Mouse (Mus musculus) layer of hippocampus, adult 8-10 months (tissue): Measurements from ENCODE around the gene Hirip3. TPM values are rescaled to one million over a fixed set of nuclear protein-coding genes. Genes with fewer than 3 reads are reported as not detected.
"Not testable (repeated sequence)": the region's sequence is repeated elsewhere in the genome, so short reads cannot be mapped to it uniquely, and the experiment has no call there.

Experiments used
- DNase-seq, 2 experiments: peaks; one replicate each; pipeline ENCODE4 v3.0.0; 2022; ENCODE audit warnings: low spot score in 2 of 2
- total RNA-seq, 4 experiments: library from RNA; stranded (reverse); gene quantifications; 2 replicates each; pipeline ENCODE4 v1.2.4; 2022

The Hirip3 gene
- total RNA-seq, 4 experiments from 2014 or later, result 25.6 to 44.7 (median 36.2) TPM

- DNase-seq, result not testable (repeated sequence)
Observed at GRCm38 (mm10) chr7:126899781-126900180, 38.0 kb downstream of the Hirip3 start.

DNA sequence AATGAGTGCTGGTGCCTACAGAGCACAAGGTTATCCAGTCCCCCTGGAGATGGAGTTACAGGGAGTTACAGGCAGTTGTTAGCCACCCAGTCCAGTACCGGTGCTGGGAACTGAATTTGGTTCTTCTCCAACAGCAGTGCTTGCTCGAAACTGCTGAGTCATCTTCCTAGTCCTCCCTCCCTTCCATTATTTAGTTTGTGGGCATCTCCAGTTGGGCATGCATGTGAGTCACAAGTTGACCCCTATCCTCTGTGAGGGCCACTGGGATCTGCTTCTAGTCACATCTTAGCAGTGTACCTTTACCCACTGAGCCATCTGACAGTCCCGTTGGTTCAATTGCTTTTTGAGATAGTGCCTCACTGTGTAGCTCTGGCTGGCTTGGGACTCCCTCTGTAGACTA is 43.8 kb downstream of the Hirip3 start:
- DNase-seq, result no peak

DNA sequence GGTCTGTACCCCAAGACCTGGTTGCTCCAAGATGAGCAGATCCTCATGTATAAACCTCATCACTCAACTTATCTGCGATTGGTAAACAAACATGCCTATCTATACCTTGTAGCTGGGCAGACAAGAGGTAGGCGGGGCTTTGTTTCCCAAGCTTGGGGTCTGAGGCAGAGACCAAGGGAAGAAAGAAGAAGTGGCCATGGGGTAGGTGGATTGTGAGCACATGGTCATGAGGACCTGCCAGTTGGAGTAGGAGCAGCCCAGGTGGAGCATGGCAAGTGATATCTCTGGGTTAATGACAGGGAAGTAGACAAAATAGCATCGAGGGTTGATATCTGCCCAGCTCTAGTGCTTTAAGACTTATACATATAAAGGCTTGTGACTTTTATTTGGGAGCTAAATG is 53.1 kb downstream of the Hirip3 start:
- no peak for DNase-seq

Other genes starting within 250 kb of the Hirip3 start
- gene Nupr1, start 231.1 kb upstream of the Hirip3 start, total RNA-seq, result 10 to 100 TPM; 10.4 to 15.3 (median 13.2) TPM
- gene Sgf29, start 212.7 kb upstream of the Hirip3 start, total RNA-seq, result 10 to 100 TPM; 21.7 to 34.8 (median 33.7) TPM
- gene Sult1a1, start 185.5 kb upstream of the Hirip3 start, total RNA-seq, result 10 to 100 TPM in 1 of 4 experiments, 1 to 10 TPM in 3; 6.6 to 13.0 (median 8.6) TPM
- 100 to 1,000 TPM in 1 of 4 experiments, 10 to 100 TPM in 3; 73.9 to 105 (median 92.5) TPM for gene Bola2, start 166.6 kb upstream of the Hirip3 start, total RNA-seq
- 10 to 100 TPM; 19.7 to 21.0 (median 20.1) TPM for gene Slx1b, start 166.2 kb upstream of the Hirip3 start, total RNA-seq
- 100 to 1,000 TPM; 119 to 166 (median 141) TPM for gene Coro1a, start 154.2 kb upstream of the Hirip3 start, total RNA-seq
- gene Mapk3, start 102.4 kb upstream of the Hirip3 start, total RNA-seq, result 100 to 1,000 TPM; 165 to 197 (median 178) TPM
- 1 to 10 TPM; 4.4 to 7.9 (median 5.0) TPM for gene Gdpd3, start 95.6 kb upstream of the Hirip3 start, total RNA-seq
- gene Ypel3, start 85.0 kb upstream of the Hirip3 start, total RNA-seq, result 100 to 1,000 TPM; 236 to 283 (median 255) TPM
- gene Tbx6, start 80.5 kb upstream of the Hirip3 start, total RNA-seq, result 1 to 10 TPM in 3 of 4 experiments, under 1 TPM in 1; 0.43 to 1.5 (median 1.2) TPM
- gene Ppp4c, start 69.5 kb upstream of the Hirip3 start, total RNA-seq, result 10 to 100 TPM; 49.5 to 55.7 (median 51.9) TPM
- 10 to 100 TPM; 57.3 to 67.6 (median 62.6) TPM for gene Fam57b, start 64.3 kb upstream of the Hirip3 start, total RNA-seq
- not detected for gene 4930451I11Rik, start 30.3 kb upstream of the Hirip3 start, total RNA-seq
- gene Doc2a, start 14.6 kb upstream of the Hirip3 start, total RNA-seq, result 10 to 100 TPM; 17.6 to 20.0 (median 18.7) TPM
- gene Ino80e, start 405 bp downstream of the Hirip3 start, total RNA-seq, result 10 to 100 TPM; 46.3 to 59.5 (median 56.1) TPM
- 100 to 1,000 TPM; 146 to 179 (median 151) TPM for gene Taok2, start 22.7 kb downstream of the Hirip3 start, total RNA-seq
- 10 to 100 TPM; 21.8 to 34.3 (median 25.6) TPM for gene Tmem219, start 60.9 kb downstream of the Hirip3 start, total RNA-seq
- gene Kctd13, start 66.9 kb downstream of the Hirip3 start, total RNA-seq, result 100 to 1,000 TPM; 137 to 173 (median 161) TPM
- 10 to 100 TPM; 27.2 to 41.0 (median 31.5) TPM for gene Asphd1, start 87.6 kb downstream of the Hirip3 start, total RNA-seq
- 100 to 1,000 TPM; 433 to 476 (median 455) TPM for gene Sez6l2, start 88.6 kb downstream of the Hirip3 start, total RNA-seq
- 100 to 1,000 TPM; 138 to 156 (median 152) TPM for gene Cdipt, start 113.9 kb downstream of the Hirip3 start, total RNA-seq
- 1 to 10 TPM in 1 of 4 experiments, not detected in 3; 1.0 TPM for gene Cdiptos, start 114.1 kb downstream of the Hirip3 start, total RNA-seq
- gene Mvp, start 152.6 kb downstream of the Hirip3 start, total RNA-seq, result 10 to 100 TPM; 10.5 to 17.2 (median 14.1) TPM
- gene Pagr1b, start 154.5 kb downstream of the Hirip3 start, total RNA-seq, result not detected
- gene Pagr1a, start 155.4 kb downstream of the Hirip3 start, total RNA-seq, result 10 to 100 TPM; 18.9 to 59.7 (median 27.8) TPM
- 10 to 100 TPM; 20.5 to 63.0 (median 52.5) TPM for gene Gm42742, start 159.1 kb downstream of the Hirip3 start, total RNA-seq
- 100 to 1,000 TPM; 208 to 223 (median 215) TPM for gene Prrt2, start 159.2 kb downstream of the Hirip3 start, total RNA-seq
- gene Maz, start 165.1 kb downstream of the Hirip3 start, total RNA-seq, result 100 to 1,000 TPM; 204 to 209 (median 206) TPM
- gene Kif22, start 180.5 kb downstream of the Hirip3 start, total RNA-seq, result 1 to 10 TPM; 2.5 to 9.4 (median 3.8) TPM
- gene Zg16, start 225.4 kb downstream of the Hirip3 start, total RNA-seq, result not detected
- gene AI467606, start 229.4 kb downstream of the Hirip3 start, total RNA-seq, result 1 to 10 TPM; 1.2 to 3.7 (median 2.3) TPM